Mouse (Mus musculus) adrenal gland, adult (tissue): Measurements from ENCODE around the gene Olfr738.

Source experiments
- DNase-seq, 2 experiments: peaks; one replicate each; pipeline ENCODE4 v3.0.0; 2022 to 2023; ENCODE audit warnings: low spot score in 1 of 2; ENCODE audit not compliant: inconsistent age in 2 of 2

The Olfr738 gene

DNA sequence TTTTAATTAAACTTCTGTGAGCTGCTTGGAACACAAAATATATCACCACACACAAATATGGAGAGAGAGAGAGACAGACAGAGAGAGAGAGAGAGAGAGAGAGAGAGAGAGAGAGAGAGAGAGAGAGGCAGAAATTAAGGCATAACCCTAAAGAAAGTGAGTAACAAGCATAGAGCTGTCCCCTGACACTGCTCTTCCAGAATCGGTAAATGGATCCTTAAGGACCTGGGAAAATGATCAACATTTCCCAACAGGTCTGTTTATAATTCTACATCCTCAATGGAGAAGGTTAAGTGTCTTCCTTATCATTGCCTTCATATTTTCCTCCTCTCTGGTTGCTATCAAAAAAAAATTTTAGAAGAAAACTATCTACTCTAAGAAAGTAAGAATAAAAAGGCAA, at the start of gene Olfr738:
TSS of gene Olfr738 (plus strand) at position 301 of the 400 bp plus-strand sequence.
- no peak for DNase-seq

DNA sequence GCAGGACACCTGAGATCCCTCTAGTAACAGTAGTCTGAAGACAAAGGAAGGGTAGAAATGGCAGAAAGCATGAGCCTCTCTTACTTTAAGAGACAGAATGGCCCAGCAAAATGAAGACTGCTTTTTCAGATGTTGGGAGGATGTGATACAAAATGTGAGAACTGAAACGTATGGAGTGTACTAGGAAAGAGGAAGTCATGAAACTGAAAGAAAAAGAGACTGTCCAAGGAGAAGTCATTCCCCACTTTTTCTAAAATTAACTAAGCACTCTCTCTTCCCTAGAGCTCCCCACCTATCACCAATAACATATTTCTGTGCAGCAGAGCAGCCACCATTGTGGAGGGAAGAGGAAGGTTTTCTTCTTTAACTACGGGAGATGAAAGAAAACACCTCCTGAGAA, 49.8 kb upstream of the Olfr738 start, which contains the start of gene Tlr11:
TSS of gene Tlr11 (plus strand) at position 322 of the 400 bp plus-strand sequence.
- no peak for DNase-seq

DNA sequence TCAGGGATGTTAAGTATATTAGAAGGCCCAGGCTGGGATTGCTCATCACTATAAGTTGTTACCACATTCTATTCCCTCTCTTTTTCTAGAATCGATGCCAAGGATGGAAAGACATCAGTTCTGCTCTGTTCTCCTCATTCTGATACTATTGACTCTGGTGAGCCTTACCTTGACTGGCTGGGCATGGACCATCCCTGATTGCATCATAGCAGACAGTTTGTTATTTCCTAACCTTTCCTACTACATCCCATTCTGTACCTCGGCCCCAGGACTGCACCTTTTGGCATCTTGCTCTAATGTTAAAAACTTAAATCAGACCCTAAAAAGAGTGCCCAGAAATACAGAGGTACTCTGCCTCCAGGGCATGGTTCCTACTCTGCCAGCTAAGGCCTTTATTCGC, 46.9 kb upstream of the Olfr738 start:
- no peak for DNase-seq

DNA sequence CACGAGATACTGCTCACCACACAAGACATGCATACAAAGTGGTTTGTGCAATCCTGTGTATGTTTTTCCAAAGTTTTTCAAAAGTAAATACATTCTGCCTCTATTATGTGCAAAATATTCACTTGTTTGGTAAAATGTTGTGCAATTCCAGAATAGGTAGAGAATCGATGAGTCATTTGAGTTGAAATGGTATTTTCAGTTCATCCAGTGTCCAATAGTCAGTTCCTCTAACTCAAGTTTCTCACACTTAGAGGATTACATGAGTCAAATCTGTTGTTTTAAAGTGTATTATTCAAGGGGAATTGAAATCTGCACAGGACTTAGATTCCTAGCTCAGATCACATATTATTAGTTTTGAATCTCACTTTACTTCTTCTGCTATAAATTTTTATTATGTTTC, 43.8 kb upstream of the Olfr738 start:
- DNase-seq, result no peak

DNA sequence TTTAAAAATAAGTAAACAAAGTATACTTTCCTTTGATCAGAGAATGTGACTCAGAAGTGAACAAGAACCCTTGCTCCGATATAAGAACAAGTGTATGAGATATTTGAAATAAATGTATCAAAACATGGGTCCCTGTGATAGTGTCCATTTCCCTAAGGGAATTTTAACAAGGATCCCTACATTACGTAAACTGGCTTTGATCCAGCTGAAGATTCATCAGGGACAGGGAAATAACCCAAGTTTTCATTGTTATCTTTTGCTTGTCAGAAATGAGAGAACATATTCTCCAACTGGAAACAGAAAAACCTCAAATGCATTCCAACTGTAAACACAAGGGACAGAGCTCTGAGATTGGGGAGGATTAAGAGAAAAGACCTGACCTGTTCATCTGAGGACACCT, 26.5 kb upstream of the Olfr738 start, which contains the start of gene Olfr736:
TSS of gene Olfr736 (plus strand) at position 301 of the 400 bp plus-strand sequence.
- no peak for DNase-seq

DNA sequence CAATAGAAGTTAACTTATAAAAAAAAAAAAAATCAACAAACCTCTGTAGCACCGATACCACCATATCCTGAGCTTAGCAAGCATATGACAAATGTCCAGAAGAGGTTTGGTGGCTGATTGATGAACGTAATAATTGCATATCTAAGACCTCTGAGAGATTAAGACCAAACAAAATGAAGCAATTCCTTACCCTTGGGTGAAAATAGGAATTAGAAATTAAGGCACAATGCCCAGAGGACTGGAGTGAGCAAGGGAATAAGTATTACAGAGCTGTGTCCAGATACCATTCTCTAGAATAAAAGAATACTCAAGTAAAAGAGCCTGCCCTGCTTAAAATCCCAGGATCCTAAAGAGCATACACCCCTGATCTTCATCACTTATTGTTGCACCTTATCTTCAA, 11.0 kb downstream of the Olfr738 start, which contains the start of gene Olfr739:
TSS of gene Olfr739 (plus strand) at position 301 of the 400 bp plus-strand sequence.
- no peak for DNase-seq

DNA sequence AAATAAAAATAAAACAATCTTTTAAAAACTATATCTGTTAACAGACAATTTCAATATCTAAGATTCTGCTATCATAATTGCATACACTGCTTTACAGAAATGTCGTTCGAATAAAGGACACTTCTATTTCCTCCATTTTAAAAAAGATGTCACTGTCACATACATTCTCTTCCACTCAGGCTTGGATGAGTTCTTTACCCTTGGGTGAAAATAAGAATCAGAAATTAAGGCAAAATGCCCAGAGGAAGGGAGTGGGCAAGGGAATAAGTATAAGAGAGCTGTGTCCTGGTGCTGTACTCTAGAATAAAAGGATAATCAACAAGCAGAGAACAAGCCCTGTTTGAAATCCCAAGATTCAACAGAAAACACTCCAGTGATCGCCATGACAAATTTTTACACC, 37.9 kb downstream of the Olfr738 start, which contains the start of gene Olfr740:
TSS of gene Olfr740 (plus strand) at position 301 of the 400 bp plus-strand sequence.
- DNase-seq, result no peak
